Mouse (Mus musculus) T-cell, adult 2 months (primary cell): ENCODE results near the gene Pex5.

ENCODE experiments used
- DNase-seq: peaks from one replicate; pipeline ENCODE4 v3.0.0; 2022; ENCODE audit warnings: low spot score

Gene Pex5

GRCm38 (mm10) chr6:124358953-124359352 lies 55.9 kb downstream of the Pex5 start:
- no peak for DNase-seq

GRCm38 (mm10) chr6:124353246-124353645 lies 61.6 kb downstream of the Pex5 start:
- DNase-seq, result no peak
